Mouse (Mus musculus) right cerebral cortex, postnatal 36 days (tissue): Measurements from ENCODE around the gene Ap5z1.

ENCODE experiments used
- DNase-seq, 2 experiments: peaks; one replicate each; pipeline ENCODE4 v3.0.0; 2022; ENCODE audit warnings: low spot score in 2 of 2, mixed read lengths in 1 of 2

Gene Ap5z1

DNA sequence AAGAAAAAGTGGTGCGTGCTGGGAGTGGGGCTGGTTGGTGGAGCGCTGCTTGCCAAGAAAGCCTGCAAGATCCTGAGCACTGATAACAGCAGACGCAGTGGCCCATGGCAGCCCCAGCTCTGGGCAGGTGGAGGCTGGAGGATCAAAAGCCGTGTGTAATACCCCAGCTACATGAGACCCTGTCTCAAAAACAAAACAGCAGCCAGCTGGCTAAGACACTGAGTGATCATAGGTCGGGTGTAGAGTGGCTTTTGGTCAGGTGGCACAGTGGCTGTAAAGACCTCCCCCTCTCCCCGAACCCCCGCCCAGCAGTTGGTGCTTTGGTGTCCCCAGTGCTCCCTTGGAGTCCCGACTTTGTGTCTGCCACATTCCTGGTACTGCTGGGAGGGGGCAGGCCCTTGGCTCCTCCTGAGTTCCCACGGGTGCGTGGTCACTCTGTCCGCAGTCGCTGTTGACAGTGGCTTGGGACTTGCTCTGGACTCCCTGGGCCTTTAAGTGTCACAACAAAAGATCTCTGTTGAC lies 23.8 kb upstream of the Ap5z1 start:
- no peak for DNase-seq

DNA sequence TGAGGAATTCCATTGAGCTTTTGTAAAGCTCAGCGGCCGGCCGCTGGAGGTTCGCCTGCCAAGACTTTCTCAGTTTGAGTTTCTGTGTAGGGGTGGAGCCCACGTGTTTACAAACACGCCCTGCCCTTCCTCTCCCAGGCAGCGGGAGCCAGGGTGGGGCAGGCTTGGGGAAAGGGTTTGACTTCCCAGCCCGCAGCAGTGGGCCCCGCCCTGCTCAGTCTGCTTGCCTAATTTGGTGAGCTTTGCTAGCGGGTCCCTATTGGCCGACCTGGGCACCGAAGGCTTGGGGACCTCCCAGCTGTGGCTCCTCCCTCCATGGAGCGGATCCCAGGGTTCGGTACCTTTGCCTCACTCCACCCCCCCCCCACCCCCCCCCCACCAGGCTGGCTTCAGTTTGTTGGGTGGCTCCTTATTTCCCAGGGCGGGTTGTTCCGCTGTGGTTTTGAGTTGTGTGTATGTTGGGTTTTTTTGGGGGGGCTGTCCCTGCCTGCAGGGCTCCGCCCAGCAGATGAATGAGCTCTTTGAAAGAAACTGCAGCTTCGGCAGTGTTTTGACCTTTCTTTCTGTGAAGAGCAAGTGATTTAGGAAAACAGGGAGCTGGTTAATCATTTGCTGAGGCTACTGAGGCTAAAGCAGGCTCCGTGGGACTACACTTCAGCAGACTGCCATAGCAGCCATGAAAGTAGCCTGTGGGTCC lies 23.1 kb upstream of the Ap5z1 start:
- DNase-seq: peak in 1 of 2 experiments; percentile 54

DNA sequence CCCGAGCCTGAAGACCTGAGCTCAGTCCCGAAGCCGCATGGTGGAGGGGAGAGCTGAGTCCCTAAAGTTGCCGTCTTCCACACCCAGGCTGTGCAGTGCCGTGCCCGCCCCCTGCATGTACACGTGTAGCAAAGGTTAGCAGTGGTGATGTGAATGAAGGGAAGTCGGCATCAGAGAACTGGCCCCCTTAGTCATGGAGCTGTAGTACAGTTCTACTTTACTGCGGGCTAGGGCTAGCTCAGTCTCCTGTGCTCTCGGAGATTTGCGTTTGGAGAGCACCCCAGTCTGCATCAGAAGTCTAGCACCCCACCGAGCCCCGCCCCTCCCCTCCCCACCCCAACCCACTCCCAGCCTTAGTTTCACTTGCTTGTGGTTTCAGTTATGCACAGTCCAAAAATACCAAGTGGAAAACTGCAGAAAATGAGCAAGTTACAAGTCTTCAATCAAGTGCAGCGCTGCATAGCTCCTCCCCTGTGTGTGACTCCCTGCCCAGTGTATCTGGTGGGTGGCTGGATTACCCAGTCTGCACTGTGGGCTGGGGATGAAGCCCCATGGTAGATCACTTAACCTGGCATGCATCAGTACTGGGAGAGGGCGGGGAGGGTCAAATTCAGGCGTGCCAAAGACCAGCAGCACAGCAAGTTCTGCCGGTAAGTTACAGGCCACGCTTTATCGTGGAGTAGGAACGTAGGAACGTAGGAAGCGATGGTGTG lies 22.3 kb upstream of the Ap5z1 start:
- no peak for DNase-seq

DNA sequence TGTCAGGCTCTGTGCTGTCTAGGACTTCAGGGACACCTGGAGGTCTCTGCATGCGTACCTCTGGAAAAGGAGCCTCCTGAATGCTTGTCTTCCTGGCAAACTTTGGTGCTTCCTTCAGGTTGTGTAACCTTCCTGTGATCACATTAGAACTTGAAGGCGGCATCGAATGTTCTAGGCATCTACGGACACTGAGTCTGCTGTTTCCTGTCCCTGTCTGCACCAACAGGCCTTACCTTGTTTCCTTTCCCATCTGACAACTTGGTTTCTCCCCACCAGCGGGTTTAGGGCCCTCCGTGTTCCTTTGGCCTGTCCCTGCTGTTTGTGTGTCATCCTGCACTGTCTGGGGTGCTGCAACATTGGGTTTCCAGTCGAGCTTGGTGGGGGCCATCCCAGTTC lies 21.7 kb upstream of the Ap5z1 start:
- no peak for DNase-seq

DNA sequence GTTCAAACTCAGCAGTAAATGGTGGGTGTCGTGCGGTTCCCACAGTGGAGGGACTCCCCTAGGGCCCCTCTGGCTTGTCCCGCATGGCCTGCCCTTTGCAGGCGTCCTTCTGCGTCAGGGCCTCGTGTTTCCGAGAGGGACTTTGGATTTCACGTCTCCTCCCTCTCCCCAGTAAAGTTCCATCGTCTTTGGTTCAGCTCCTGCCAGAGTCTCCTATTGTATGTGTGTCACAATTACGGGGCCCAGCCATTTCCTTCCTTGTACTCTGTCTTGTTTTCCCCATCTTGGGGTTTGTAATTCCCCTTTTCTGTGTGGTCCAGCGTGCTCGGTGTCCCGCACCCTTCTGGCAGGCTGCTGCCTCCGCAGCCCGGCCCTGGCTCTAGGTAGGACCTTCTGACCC lies 20.2 kb upstream of the Ap5z1 start:
- DNase-seq: no peak

DNA sequence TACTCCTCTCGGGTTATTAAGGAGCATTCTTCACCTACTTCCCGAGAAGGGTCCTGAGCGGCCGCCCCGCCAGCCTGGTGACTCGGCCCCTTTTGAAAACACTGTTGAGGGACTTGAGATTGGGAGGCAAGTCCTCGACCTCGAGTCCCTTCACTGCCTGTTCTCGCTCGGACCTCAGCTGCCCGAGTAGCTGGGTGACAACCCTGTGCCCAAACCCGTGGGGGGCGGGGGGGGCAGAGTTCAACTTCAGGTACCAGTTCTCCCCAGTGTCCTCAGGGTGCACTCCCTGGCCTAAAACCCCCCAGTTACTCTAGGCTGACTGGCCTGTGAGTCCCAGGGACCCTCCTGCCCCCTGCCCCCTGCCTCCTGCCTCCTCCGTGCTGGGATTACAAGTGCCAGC lies 19.8 kb upstream of the Ap5z1 start:
- DNase-seq: no peak

DNA sequence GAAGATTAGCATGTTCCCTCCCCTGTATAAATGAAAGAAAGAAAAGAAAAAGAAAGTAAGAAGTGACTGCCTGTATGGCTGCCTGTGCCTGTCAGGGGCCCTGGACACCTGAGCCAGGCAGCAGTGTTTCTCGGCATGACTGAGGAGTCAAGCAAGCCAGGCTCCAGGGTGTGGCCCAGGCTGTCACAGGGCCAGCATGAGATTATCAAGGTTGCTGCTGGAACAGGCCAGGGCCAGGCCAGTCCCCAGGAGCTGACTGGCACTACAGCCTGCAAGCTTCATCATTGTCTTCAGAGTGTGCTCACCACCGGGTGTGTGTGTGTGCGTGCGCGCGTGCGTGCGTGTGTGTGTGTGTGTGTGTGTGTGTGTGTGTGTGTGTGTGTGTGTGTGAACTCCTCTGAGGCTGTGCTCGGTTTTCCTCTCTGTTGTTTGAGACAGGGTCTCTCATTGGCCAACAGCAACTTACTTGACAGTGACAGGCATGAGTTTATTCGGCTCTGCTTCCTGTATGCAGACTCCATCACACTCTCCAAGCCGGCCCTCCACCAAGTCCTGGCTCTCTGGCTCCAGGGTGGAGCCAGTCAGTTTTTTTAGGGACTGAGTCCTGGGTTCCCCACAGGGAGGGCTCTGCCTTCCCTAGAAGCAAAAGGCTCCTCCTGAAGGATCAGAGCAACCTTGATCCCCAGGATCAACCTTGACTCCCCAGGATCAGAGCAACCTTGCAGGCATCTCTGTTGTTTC lies 18.8 kb upstream of the Ap5z1 start:
- no peak for DNase-seq

- no peak for DNase-seq
Observed at GRCm38 (mm10) chr5:142445709-142446108, 18.0 kb upstream of the Ap5z1 start.

GRCm38 (mm10) chr5:142448076-142448475 lies 15.7 kb upstream of the Ap5z1 start:
- peak; percentile 79 to 81 for DNase-seq

GRCm38 (mm10) chr5:142448623-142449022 lies 15.1 kb upstream of the Ap5z1 start:
- no peak for DNase-seq

DNA sequence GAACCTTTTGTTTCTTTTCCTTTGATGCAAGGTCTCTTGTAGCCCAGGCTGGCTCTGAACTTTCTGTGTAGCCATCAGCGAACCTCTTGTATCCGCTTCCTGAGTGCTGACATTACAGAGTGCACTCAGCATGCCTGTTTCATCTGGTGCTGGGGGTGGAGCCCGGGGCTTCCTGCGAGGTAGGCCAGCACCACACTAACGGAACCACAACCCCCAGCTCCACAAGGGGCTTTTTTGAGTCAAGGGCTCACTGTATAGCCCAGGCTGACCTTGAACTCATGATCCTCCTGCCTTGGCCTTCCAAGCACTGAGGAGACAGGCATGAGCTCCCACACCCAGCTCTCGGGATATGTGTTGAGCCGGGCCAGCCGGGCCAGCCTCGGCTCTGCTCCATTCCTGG lies 12.9 kb upstream of the Ap5z1 start:
- no peak for DNase-seq

GRCm38 (mm10) chr5:142451759-142452158 lies 12.0 kb upstream of the Ap5z1 start:
- DNase-seq: no peak

DNA sequence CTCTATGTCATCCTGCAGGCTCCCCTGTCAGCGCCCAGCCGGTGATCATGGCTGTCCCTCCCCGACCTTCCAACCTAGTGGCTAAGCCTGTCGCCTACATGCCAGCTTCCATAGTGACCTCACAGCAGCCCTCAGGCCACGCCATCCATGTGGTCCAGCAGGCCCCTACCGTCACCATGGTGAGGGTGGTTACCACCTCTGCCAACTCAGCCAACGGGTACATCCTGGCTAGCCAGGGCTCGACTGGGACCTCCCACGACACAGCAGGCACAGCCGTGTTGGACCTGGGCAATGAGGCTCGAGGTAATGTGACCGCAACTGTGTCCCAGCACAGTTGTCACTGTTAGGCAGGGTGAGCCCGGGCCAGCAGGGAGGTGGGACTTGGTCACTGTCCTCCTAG lies 10.0 kb upstream of the Ap5z1 start:
- DNase-seq: no peak

DNA sequence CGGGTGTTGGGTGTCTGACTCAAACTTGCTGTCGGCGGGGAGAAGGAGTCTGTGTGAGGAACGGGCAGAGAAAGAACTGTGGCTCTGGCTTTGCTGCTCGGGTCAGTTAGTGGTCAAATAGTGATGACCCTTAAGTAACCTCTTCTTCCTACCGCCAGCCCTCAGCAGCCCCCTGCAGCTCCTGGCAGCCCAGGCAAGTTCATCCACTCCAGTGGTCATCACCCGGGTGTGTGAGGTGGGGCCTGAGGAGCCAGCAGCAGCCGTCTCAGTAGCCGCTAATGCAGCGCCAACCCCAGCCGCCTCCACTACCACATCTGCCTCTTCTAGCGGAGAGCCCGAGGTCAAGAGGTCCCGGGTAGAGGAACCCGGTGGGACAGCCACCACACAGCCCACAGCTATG lies 7.4 kb upstream of the Ap5z1 start:
- DNase-seq: no peak

DNA sequence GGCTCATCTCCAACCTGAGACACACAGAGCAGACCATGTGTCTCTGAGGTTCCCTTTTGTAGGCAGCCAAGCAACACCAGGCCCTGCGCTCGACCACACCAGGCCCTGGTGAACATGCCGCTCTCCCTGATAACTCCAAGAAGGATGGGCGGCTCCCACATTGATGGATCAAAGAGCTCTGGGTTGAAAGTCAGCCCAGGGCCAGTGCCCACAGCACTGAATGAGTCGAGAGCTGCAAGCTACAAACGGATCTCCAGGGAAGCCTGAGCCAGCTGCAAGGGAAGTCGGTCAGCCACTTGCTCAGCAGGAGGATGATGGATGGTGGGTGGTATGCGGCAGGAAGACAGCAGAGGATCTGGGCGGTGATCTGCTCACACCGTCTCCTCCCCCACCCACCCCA lies 6.4 kb upstream of the Ap5z1 start:
- no peak for DNase-seq

DNA sequence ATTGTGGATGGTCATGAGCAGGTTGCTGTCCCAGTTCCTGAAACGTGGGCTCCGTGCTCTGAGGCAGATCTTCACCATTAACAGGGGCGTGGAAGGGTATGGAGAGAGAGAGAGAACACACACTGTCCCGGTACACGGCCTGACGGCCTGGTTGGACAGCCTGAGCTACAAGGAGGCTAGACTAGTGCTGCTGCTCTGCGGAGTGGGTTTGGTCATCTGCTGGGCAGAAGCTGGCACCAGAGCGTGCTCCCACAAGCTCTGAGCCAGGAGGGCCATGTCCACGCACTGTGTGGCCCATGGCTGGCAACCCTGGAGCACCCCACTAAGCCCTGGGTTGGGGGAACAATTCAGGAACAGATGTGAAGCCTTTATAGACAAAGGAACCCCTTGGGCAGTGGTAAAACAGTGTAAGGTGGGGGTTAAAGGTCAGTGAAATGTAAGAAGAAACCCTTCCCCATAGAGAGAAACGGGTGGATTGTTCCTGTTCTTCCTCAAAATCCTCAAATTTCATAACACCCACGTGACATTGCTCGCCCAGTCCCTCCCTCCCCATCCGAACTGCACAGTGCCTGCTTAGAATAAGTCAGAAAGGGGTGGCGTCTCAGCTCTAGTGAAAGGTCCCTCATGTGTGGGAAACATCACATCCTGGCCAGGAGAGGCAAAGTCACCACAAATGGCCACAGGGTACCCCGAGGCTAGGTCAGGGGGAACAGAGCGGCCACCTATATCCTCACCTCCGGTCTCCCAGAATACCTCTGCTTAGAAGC lies 4.8 kb upstream of the Ap5z1 start:
- DNase-seq: no peak

GRCm38 (mm10) chr5:142459834-142460233 lies 3.9 kb upstream of the Ap5z1 start:
- no peak for DNase-seq

- no peak for DNase-seq
Observed at GRCm38 (mm10) chr5:142461942-142462640, 1.7 kb upstream of the Ap5z1 start.

- DNase-seq: no peak
Observed at GRCm38 (mm10) chr5:142462641-142462948, 1.1 kb upstream of the Ap5z1 start.

DNA sequence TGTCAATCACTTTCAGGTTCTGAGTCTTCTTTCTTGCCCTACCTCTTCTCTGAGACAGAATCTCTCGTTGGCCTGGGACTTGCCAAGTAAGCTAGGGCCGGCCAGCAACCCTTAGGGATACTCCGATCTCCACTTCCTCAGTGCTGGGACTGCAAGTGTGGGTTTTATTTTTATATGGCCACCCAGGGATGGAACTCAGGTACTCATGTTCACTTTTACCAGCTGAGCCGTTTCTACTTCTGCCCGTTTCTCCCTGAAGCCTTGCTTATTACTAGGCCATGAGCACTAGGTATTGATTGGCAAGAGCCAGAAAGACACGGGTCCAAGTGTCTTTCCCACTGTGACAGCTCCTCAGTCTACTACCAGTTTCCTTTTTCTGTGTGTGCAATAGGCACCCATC lies 733 bp upstream of the Ap5z1 start:
- DNase-seq: no peak

DNA sequence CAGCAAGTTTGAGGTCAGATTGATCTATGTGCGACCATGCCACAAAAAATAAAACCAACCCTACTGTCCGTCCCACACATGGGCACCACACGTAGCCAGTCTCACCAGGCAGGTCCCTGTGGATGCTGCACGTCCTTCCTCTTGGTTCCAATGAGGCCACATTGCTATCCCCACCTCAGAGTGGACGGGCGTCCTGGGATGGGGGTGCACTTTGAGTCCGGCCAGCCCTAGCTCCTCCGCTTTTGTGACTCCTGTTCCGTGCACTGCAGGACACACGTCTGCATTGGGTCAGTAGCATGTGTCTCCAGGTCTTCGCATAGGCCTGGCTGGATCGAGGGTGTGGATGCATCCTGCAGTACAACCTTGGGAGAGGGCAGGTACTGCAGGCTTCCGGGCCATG lies 4.6 kb downstream of the Ap5z1 start:
- DNase-seq: no peak
